In genomic region chr7:113156366-113156765, GRCm38 (mm10) we compare ENCODE assay signal across 21 mouse cellular contexts. TPM values are rescaled to one million over a fixed set of nuclear protein-coding genes. Genes with fewer than 3 reads are reported as not detected.
DNase-seq lines count a peak whose midpoint lies in the region; ATAC-seq and TF ChIP-seq lines count a peak whose summit lies in the region.
"Had no signal": no experiment of that assay in that cellular context is flagged by ENCODE, and none has a peak within 500 bp of the region (broad histone marks: within the 10 kb centered on the region; RNA-seq: fewer than 3 reads in every experiment).

No protein-coding gene starts in this region.

- peak overlapping the region; percentile 16; the same call in 1 of the 2 replicates for H3K27ac ChIP-seq in forebrain, embryonic 10.5 days
- H3K27ac ChIP-seq in forebrain, embryonic 16.5 days (ENCODE audit: low read length), result no peak overlapping the region
- peak overlapping the region; percentile 65; the same call in 1 of the 2 replicates for H3K27ac ChIP-seq in hindbrain, postnatal 0 days
- H3K27ac ChIP-seq in hindbrain, embryonic 11.5 days (ENCODE audit: low read depth, low read length), result no peak overlapping the region
- H3K27ac ChIP-seq: embryonic facial prominence, embryonic 12.5 days; forebrain, embryonic 13.5 days; heart, embryonic 15.5 days; hindbrain, embryonic 12.5 days; intestine, embryonic 15.5 days had no signal

- H3K9ac ChIP-seq in forebrain, embryonic 16.5 days (replicated peaks; ENCODE audit: low read depth, low read length), result no peak overlapping the region
- H3K9ac ChIP-seq in hindbrain, postnatal 0 days (replicated peaks; ENCODE audit: low read length), result no peak overlapping the region
- H3K9ac ChIP-seq in hindbrain, embryonic 11.5 days (ENCODE audit: low read depth, low read length), result no peak overlapping the region
- H3K9ac ChIP-seq: embryonic facial prominence, embryonic 12.5 days; forebrain, embryonic 13.5 days; heart, embryonic 15.5 days; hindbrain, embryonic 12.5 days; intestine, embryonic 15.5 days had no signal

- DNase-seq in forebrain, embryonic 10.5 days (ENCODE audit: extremely low spot score, low spot score), result no peak
- DNase-seq in hindbrain, postnatal 0 days (ENCODE audit: low spot score), result no peak
- DNase-seq in hindbrain, embryonic 11.5 days (ENCODE audit: low spot score), result no peak
- DNase-seq in Muller cell, postnatal 12 days (ENCODE audit: inconsistent ontology term), result peak; percentile 89
- peak; percentile 86 for DNase-seq in retina, embryonic 14.5 days (ENCODE audit: low spot score)
- DNase-seq in spleen, postnatal 10 days (ENCODE audit: low spot score in 2 of 2), result no peak
- DNase-seq: adrenal gland, postnatal 14 days; cerebellum, adult 2 months; embryo, embryonic 11 days; gastrocnemius, postnatal 10 days; heart, adult 18-20 months; heart, postnatal 14 days had no signal

- H3K4me2 ChIP-seq in forebrain, embryonic 16.5 days (ENCODE audit: low read length), result no peak overlapping the region
- no peak overlapping the region for H3K4me2 ChIP-seq in hindbrain, postnatal 0 days (ENCODE audit: low read depth, low read length)
- H3K4me2 ChIP-seq in hindbrain, embryonic 11.5 days (replicated peaks; ENCODE audit: low read depth, low read length), result no peak overlapping the region
- H3K4me2 ChIP-seq: embryonic facial prominence, embryonic 12.5 days; forebrain, embryonic 13.5 days; heart, embryonic 11.5 days; heart, embryonic 15.5 days; hindbrain, embryonic 12.5 days; intestine, embryonic 15.5 days had no signal

- no peaks in the 10 kb centered on the region for H3K9me3 ChIP-seq in forebrain, embryonic 10.5 days
- no peaks in the 10 kb centered on the region for H3K9me3 ChIP-seq in forebrain, embryonic 16.5 days (ENCODE audit: control insufficient read depth, low read length)
- no peaks in the 10 kb centered on the region for H3K9me3 ChIP-seq in hindbrain, postnatal 0 days (ENCODE audit: low read length)
- no peaks in the 10 kb centered on the region for H3K9me3 ChIP-seq in hindbrain, embryonic 11.5 days (ENCODE audit: control insufficient read depth, low read length)
- H3K9me3 ChIP-seq: embryonic facial prominence, embryonic 12.5 days; forebrain, embryonic 13.5 days; heart, embryonic 15.5 days; hindbrain, embryonic 12.5 days; intestine, embryonic 15.5 days had no signal

- WGBS in forebrain, embryonic 10.5 days, result 71% methylated on average over 5 of the region's 5 CpGs
- 41% methylated on average over 5 of the region's 5 CpGs for WGBS in forebrain, embryonic 16.5 days
- 53% methylated on average over 5 of the region's 5 CpGs for WGBS in hindbrain, postnatal 0 days
- 61% methylated on average over 5 of the region's 5 CpGs for WGBS in hindbrain, embryonic 11.5 days

- no peaks in the 10 kb centered on the region for H3K36me3 ChIP-seq in forebrain, embryonic 10.5 days (replicated peaks)
- no peaks in the 10 kb centered on the region for H3K36me3 ChIP-seq in forebrain, embryonic 16.5 days (ENCODE audit: control insufficient read depth, insufficient read depth)
- H3K36me3 ChIP-seq in hindbrain, postnatal 0 days (ENCODE audit: insufficient read depth, low read length), result no peaks in the 10 kb centered on the region
- no peaks in the 10 kb centered on the region for H3K36me3 ChIP-seq in hindbrain, embryonic 11.5 days (ENCODE audit: control insufficient read depth, insufficient read depth, low read length)
- H3K36me3 ChIP-seq: embryonic facial prominence, embryonic 12.5 days; heart, embryonic 15.5 days; hindbrain, embryonic 12.5 days; intestine, embryonic 15.5 days had no signal

- peaks cover 34% of the 10 kb centered on the region for H3K4me1 ChIP-seq in forebrain, embryonic 10.5 days
- H3K4me1 ChIP-seq in forebrain, embryonic 16.5 days (replicated peaks; ENCODE audit: control insufficient read depth, insufficient read depth, low read length), result 0 out of 2 replicates have a peak, but pooled peaks cover 2% of the 10 kb centered on the region
- peaks cover 13% of the 10 kb centered on the region; the same call in 1 of the 2 replicates for H3K4me1 ChIP-seq in hindbrain, postnatal 0 days (ENCODE audit: insufficient read depth, low read length)
- H3K4me1 ChIP-seq in hindbrain, embryonic 11.5 days (replicated peaks; ENCODE audit: control insufficient read depth, insufficient read depth, low read length), result no peaks in the 10 kb centered on the region

- no peak for ATAC-seq in forebrain, embryonic 16.5 days
- ATAC-seq in hindbrain, postnatal 0 days, result no peak
- ATAC-seq in hindbrain, embryonic 11.5 days (ENCODE audit: low FRiP score), result no peak
- ATAC-seq: activated CD4-positive, CD25-positive, alpha-beta regulatory T cell, adult 4 months; forebrain, embryonic 13.5 days; intestine, embryonic 15.5 days; Patski had no signal

- no peak overlapping the region for H3K4me3 ChIP-seq in forebrain, embryonic 10.5 days
- no peak overlapping the region for H3K4me3 ChIP-seq in forebrain, embryonic 16.5 days (replicated peaks; ENCODE audit: low read length)
- H3K4me3 ChIP-seq in hindbrain, postnatal 0 days (ENCODE audit: low read length), result no peak overlapping the region
- no peak overlapping the region for H3K4me3 ChIP-seq in hindbrain, embryonic 11.5 days (ENCODE audit: low read depth, low read length)
- H3K4me3 ChIP-seq: embryonic facial prominence, embryonic 12.5 days; forebrain, embryonic 13.5 days; heart, embryonic 15.5 days; hindbrain, embryonic 12.5 days; intestine, embryonic 15.5 days had no signal

- TF ChIP-seq CTCF in hindbrain, postnatal 0 days (IDR thresholded peaks at IDR 0.05; ENCODE audit: low read depth), result no peak

- H3K27me3 ChIP-seq in forebrain, embryonic 10.5 days (ENCODE audit: poor library complexity, severe bottlenecking), result no peaks in the 10 kb centered on the region
- H3K27me3 ChIP-seq in forebrain, embryonic 16.5 days (replicated peaks; ENCODE audit: control insufficient read depth, insufficient read depth, low read length), result no peaks in the 10 kb centered on the region
- no peaks in the 10 kb centered on the region for H3K27me3 ChIP-seq in hindbrain, postnatal 0 days (ENCODE audit: insufficient read depth, low read length)
- H3K27me3 ChIP-seq in hindbrain, embryonic 11.5 days (ENCODE audit: control insufficient read depth, insufficient read depth, low read length), result no peaks in the 10 kb centered on the region
- H3K27me3 ChIP-seq: embryonic facial prominence, embryonic 12.5 days; forebrain, embryonic 13.5 days; heart, embryonic 15.5 days; hindbrain, embryonic 12.5 days; intestine, embryonic 15.5 days; Patski had no signal

RNA-seq across cellular contexts. Expression of gene Arntl, which starts 50.9 kb away (rescaled TPM):
- polyA plus RNA-seq in forebrain, embryonic 10.5 days (2016; fragmentation: Nextera tagmentation; extraction: Ambion mirVana), result 7.7 and 8.6 TPM in 2 replicates
- polyA plus RNA-seq in forebrain, embryonic 16.5 days (2015; fragmentation: Nextera tagmentation; extraction: Ambion mirVana), result 15.6 and 18.4 TPM in 2 replicates
- 23.5 and 29.9 TPM in 2 replicates for total RNA-seq in hindbrain, postnatal 0 days (2014; rRNA removed)
- polyA plus RNA-seq in hindbrain, postnatal 0 days (2015; fragmentation: Nextera tagmentation; extraction: Ambion mirVana), result 19.8 and 22.2 TPM in 2 replicates
- 6.8 and 7.7 TPM in 2 replicates for polyA plus RNA-seq in hindbrain, embryonic 11.5 days (2014; fragmentation: Nextera tagmentation; extraction: Ambion mirVana)

Comparison
In these comparisons a context has a peak if more than half of its experiments do, and no peak if none do; other contexts are left out.
1. H3K27ac ChIP-seq: peak in forebrain, embryonic 10.5 days (single experiment) and hindbrain, postnatal 0 days (single experiment); none in forebrain, embryonic 16.5 days (single experiment) and hindbrain, embryonic 11.5 days (single experiment).
2. DNase-seq: peak in Muller cell, postnatal 12 days (single experiment) and retina, embryonic 14.5 days (single experiment); none in forebrain, embryonic 10.5 days (single experiment), hindbrain, postnatal 0 days (single experiment), hindbrain, embryonic 11.5 days (single experiment) and spleen, postnatal 10 days (0 of 2).